Mouse (Mus musculus) gastrocnemius, adult 18-20 months (tissue): ENCODE measurements at regions not wholly inside any gene's neighbourhood (a gene's known extent, or its start where the extent isn't known, plus 50 kb on each side); places are given as distances from the start of the nearest gene placed in this dataset.

Experiments used
- DNase-seq: peaks from one replicate; pipeline ENCODE4 v3.0.0; 2021; ENCODE audit warnings: low spot score

DNA sequence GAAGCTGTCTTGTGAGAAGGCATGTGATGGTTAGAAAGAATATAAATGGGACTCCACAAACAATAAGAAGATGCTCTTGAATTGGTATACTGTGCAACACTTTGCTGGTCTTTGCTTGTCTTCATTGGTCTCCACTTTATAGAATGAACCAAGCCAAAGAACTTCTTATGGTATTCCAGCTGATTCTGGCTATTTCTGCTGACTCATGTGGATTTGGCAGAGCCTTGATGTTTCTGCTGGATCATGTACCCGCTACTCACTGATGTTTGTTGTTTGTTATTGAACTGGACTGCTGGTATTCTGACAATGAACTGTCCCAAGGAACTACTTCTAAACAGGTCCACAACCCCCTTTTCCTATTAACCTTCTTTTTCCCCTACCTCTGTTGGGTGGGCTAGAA is 234.5 kb upstream of the Prep start:
- DNase-seq, result no peak

DNA sequence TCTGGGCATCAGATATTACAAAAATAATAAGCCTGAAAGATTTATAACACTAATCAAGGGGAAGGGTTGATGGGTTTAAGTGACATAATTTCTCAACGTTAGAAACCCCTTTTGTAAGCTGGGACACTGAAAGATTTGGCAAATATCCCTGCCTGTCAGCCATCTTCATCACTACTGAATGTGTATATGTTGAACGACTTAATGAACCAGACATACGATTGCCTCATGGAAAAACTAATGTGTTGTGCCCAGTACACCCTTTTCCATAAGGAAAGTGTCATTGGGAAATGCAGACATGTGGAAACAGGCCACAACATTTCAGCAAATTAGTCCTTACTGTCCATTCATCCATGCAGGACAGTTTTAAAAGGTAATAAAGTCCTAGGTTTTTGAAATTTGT is 240.7 kb upstream of the Prep start:
- DNase-seq, result no peak

DNA sequence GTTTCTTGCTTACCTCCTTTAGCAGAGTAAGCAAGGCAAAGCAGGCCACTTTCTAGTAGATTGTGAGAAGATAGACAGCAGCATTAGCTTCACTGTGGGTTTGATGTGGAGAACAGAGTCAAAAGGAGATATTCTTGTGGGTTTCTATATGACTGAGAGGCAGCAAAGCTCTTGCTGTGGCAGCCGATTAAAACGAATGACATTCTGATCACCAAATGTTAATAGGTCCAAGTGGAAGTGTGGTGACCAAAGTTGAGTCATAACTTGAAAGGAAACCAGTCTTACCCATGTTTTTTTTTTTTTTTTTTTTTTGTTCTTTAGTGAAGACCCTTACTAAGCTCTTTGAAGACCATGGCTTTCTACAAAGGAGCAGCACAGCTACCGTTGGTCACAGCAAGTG is 245.3 kb upstream of the Prep start:
- DNase-seq, result no peak

DNA sequence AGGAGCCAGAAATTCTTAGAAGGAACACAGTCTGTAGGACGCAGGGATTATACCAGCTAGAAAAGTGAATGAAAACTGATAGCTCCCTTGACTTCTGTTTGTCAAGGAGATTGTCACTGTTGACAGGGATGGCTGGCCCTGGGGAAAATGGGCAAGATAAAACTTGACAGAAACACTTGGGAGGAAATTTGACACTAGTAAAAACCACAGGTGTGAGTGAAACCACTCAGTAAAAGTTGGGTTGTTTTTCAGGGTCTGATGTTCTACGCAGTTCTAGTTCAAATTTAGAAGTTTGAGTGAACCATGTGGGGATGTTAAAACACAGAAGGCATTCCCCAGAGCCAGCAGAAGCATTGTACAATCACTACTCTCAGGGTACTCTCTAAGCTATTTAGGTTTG is 246.6 kb upstream of the Prep start:
- DNase-seq, result no peak

DNA sequence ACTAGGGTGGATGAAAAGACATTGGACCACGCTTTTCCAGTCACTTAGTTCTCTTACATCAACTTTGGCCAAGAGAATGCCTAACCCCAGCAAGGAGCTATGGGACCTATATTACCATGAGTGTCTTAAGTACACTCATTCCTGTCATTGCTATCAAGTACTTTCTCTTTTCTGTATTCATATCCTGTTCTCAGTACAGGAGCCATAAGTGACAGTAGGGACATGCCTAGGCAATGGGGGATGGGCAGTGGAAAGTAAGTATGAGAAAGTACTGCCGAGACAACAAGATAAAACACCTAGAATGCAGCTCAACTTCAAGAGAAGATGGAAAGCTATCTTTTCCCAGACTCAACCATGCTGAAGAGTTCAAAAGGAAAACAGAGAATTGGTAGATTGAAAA is 247.6 kb upstream of the Prep start:
- no peak for DNase-seq

DNA sequence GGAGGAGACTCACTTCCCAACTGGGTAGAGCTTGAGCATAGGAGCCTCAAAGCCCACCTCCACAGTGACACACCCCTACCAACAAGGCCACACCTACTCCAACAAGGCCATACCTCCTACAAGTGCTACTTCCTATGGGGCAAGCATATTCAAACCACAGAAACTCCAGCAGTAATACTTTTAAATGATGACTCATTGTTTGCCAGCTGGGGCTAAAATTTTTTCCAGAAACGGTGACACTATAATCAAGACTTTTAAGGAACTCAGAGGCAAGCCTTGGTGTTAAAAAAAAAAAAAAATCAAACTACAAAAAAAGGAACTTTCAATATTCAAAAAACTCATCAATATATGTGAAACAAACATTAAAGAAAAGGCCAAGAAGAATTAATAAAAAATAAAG is 248.4 kb upstream of the Prep start:
- DNase-seq, result no peak

DNA sequence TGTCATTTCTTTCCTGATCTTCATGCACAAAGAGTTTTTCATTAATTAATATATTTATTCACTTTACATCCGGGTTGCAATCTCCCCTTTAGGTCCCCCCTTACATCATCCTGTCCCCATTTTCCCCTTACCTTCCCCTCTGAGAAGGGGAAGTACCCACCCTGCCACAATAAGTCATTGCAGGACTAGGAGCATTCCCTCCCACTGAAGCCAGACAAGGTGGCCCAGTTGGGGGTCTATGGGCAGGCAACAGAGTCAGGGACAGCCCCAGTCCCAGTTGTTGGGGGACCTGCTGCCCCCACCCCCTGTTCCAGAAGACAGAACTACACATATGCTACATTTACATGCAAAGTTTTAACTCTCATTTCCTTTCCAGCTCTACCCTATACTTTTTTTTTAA is 267.9 kb upstream of the Prdm1 start:
- DNase-seq, result no peak

DNA sequence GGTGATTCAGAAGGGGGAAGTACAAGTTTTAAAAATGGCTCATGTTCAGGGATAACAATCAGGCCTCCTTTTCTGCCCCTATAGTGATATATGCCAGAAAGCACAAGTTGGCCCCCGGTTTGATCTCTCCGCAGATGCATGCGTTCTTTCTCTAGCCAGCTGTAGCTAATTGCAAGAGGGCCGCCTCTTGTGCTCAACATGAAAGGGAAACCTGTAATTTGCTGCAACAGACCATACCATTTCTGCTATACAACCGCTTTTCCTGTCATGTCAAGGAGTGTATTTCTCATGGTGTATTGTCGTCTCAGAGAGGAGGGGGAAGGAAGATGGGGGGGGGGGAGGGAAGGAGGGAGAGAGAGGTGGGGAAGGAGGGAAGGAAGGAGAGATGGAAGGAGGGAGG is 257.1 kb upstream of the Prdm1 start:
- no peak for DNase-seq

DNA sequence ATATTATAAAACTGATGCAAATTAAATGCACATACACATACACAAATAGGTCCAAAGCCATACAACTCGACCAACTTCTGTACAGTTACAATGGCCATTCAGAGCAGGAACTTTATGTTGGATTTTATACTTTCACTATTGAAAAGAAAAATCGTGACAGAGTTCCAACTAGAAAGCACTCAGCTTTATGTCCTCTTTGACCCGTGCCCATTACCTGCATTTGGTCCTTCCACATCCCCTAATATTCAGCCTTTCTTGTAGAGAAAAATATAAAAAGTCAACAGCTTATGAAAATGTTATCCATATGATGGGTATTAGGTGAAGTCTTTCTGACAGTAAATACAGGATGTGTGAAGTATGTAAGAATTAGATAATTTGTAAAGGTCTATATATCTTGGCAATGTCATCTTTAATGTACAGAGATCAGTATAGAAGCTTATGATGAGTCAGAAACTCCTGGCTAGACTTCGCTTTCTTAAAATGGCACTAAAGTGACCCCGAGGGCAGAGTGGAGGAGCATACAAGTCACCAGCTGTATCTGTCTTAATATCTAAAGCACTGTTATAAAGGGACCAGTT is 252.2 kb upstream of the Prdm1 start:
- no peak for DNase-seq

DNA sequence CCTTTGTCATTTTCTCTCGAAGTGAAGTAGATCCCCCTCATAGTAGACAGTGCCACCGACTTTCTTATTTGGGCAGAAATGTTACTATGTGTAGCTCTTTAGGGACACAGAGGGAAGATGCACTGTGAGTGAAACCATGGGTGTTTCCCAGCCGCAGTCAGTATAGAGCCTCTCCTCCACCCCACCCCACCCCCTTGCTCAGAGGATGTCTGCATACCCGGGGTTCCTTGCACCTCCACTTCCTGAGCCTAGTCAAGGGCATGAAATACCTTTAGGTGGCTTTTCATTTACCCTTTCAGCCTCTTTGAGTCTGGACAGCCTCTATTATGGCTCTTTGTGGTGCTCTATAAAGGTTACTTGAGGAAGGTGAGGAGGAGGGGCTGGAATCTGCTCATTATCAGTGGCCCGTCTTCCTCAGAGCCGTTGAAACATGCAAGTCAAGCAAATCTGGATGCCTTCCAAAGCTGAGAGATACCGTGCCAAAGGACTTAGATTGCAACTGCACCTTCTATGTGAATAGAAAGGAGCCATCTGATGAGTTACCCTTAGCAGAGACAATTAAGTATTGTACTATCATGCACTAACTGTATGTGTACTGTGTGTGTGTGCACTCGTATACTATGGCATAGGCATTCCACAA is 251.4 kb upstream of the Prdm1 start:
- DNase-seq, result no peak

DNA sequence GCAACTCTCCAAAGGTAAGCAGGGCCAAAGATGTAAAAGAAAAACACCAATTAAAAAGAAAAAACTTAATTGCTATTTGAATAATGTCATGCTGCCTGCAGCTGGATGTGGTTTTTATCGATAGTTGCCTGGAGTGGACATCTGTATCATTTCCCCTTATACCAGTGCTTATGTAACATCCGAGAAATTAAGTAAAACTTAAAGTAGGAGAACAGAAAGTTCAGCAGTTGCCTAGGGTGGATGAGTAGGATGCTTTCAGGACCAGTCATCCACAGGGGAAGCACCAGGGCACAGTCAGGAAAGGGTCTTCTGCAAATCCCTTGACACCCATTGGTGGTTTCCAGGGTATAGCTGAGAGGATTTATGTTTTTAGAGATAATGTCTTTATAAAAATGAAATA is 248.9 kb upstream of the Prdm1 start:
- no peak for DNase-seq

DNA sequence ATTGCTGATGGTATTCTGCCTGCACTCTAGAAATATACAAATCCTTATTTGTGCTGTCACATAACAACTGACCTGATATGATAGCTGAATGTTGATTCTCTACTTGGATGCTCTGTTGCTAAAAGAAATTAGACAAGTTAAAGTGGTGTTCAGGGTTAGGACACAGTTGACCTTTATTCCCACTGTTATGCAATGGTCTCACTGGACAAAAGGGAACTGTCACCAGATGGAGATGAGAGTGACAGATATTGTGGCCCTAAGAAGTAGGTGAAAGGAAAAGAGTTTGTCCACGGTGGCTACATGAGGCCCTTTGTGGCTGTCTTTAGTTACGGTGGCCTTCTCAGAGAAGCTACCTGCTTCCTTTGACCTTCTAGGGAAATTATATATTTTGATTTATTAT is 247.9 kb upstream of the Prdm1 start:
- no peak for DNase-seq

DNA sequence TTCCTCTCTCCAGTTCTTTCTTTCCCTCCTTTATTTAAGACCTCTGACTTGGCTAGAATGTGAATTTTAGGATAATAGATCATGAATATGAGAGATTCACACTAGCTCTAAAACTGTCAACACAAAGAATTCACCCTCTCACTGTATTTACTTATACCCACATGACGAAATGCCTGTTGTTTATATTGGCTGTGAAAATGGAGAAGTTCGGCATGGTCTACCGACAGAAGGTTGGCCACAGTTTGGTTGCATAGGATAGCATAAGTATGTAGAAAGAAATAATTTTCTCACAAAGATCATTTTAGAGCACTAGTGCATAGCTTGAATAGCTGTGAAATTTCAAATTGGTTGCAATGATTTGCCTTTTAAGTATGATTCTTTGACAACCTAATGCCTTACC is 237.2 kb upstream of the Prdm1 start:
- no peak for DNase-seq

DNA sequence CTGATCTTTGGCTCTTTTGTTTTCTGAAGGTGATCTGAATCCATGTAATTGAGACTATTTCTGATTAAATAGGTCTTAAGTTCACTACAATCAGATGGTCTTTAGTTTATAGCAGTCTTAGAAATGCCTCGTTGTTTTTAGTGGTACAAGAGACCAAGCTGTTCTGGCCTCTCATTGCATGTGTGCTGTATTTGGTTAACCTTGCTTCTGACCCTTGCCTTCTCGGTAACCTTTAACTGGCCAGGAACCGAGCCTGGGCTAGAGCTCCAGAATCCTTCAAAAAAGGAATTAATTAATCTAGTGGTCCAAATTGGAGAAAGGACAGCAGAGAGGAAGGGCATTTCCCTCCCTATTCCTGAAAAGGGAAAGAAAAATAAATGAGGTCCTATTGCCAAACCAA is 234.8 kb upstream of the Prdm1 start:
- DNase-seq, result no peak

DNA sequence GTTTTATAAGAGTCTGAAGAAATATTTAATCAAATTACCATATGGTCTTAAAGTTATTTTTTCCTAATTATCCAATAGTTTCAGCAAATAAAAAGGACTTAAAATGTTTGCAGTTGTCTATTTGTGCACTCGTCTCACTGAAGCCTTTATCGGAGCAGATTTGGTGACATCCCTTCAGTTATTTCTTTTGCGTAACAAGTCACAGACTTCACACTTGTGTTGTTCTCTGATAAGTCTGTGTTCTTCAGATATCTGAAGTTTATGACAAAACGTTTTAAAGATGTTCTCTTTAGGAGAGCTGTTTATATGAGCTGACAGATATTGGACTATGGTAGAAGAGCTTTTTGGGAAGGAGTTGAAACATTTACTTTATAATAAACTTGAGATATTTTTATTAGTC is 233.8 kb upstream of the Prdm1 start:
- DNase-seq, result no peak

DNA sequence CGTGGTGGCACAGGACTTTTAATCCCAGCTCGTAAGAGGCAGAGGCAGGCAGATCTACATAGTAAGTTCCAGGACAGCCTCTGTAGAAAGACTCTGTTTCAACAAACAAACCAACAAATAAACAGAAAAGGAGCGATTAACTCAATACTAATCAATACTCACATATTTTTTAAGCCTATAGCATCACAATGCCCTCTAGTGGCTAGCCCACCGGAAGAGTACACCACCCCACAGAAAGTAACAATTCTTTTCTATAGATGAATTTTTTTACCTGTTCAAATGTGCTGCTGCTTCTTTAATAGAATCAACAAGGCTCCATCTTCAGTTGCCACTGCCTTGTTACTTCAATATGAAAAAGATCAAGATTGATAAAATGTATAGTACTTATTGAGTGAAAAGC is 233.0 kb upstream of the Prdm1 start:
- no peak for DNase-seq

DNA sequence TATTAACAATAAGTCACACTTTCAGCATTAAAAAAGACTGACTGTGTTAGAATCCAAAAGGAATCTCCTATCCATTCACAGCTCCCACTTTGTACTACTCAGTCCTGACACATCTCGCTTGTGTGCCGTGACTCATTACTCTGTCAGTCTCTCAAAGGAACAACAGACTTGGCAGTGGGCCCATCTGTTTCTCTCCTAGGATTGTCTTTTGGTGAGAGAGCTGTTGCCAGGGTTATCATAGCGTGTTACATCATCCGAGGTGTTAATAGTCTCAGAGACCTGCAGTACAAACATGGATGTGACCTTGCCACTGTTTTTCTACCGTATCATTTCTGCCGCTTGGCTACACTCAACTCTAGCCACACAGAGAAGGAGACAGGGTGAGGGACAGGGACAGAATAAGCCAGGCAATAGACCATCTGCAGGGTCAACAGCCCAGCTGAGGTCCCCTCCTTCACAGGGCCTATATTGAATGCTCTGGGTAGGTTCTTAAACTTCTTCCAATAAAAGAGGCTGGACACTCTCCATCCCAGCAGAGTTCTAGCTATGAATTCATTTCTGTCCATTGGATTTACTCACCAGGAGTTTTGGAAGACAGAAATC is 227.2 kb upstream of the Prdm1 start:
- no peak for DNase-seq

DNA sequence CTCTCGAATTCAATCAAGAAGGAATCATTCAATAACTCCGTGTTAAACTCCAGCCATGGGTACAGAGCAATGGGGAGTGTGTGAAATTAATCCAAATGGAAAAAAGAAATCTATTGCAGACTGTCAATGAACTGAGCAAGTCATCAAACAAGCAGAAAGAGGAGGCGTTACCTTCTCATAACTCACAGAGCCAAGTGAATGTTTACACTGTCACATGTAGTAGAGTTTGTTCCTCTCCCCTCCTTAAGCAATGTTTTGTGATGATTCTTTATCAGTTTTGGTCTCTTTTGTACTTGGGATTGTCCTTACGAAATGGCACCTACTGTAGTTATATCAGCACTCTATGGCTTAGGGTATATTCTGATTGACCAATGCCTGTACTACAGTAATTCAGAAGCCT is 226.6 kb upstream of the Prdm1 start:
- no peak for DNase-seq

DNA sequence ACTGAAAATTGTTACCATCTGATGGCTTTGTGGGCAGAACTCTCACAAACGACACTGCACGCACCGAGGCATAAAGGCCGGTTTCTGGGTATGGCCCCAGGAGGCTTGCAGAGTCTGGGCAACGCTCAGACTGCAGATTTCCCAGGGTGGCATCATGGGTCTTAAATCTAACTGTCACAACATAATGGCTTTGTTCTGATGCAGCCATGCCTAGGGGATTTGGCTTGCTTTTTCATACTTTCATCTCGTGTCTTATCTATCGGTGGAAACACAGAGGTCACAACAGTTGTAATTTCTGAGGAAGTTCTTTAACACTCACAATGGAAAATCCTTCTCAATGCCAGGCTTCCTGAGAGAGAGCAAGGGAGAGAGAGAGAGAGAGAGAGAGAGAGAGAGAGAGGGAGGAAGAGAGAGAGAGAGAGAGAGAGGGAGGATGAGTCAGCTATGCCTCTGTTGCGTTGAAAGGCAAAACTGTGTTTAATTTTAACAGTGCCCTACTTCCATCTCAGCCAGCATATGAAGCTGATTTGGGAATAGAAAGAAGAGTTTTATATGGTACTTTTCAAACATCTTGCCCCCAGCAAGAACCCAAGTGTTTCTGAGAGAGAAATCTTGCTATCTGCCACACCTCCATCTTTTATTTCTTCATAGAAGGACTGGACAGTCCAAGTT is 224.6 kb upstream of the Prdm1 start:
- no peak for DNase-seq

DNA sequence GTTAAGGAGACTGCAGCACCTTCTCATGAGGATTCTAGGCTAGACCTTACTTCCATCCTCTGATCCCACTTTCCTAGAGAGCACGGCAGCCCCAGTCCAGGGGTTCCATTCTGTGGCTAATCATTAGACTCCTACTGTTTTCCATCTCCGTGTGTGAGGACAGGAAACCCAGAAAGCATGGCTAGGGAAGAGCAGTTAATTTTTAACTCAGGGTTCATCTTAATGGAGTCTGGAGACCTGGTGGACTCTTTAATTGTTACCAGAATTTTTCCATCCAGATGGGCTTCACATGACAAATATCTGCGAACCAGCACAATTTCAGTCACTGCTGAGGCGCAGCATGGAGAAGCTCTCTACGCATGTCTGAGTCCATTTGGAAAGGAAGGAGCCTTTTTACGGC is 222.8 kb upstream of the Prdm1 start:
- DNase-seq, result no peak

DNA sequence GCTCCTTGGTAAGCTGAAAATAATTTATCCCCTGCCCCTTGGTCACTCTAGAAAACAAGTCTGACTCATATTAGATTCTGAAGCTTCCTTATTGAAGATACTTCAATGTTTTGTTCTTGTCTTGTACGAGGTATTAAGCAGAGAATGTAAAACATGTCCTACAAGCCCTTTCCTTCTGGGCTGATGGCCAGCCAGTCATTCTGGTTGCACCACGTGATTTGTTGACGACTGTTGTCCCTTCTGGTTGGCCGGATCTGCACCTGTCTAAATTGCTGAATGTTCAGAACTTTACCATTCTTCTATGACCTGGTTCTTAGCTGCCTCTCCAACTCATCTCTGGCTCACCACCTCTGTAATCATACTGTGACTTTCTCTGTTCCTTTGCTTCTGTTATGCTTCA is 220.9 kb upstream of the Prdm1 start:
- DNase-seq, result no peak

DNA sequence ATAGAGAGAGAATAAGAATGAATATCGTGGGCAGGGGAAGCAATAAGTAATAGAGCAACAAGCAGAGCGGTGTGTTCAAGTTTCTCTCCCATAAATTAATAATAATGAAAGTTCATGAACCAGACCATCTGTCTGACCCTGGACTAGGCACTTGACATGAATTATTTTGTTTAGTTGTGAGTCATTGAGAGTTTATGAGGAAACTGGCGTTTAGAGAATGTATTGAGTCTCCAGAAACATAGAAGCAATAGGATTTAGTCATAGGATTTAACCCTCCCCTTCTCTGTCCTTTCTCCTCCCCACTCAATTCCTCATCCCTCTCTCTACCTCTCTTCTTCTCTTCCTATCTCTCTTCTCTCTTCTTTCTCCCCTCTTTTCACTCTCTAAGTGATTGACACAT is 219.1 kb upstream of the Prdm1 start:
- no peak for DNase-seq

DNA sequence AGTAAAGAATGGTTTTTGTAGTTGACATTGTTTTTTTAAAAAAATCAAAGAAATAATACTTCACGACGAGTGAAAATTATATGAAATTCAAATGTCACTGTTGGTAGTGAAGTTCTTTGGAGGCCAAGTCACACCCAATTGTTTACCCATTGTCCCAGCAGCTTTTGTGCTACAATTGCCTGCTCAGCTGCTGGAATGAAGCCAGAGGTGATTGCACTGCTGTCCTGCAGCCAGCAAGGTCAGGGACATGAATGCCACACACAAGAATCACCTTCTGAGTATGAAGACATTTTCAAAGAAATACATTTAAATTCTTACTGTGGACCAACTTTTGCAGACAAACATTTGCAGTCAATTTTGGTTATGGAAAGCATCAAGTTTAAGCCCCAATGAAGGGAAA is 215.9 kb upstream of the Prdm1 start:
- DNase-seq, result no peak
